Mouse (Mus musculus) lung, postnatal 0 days (tissue): Measurements from ENCODE around the gene AA986860. TPM values are rescaled to one million over a fixed set of nuclear protein-coding genes. Genes with fewer than 3 reads are reported as not detected.

Experiments
- ATAC-seq: fragments of 200-750 bp; cut with Nextera tagmentation; 2 replicates; pipeline ENCODE4 v1.8.0; 2017; ENCODE audit warnings: moderate library complexity
- DNase-seq: peaks from one replicate; pipeline ENCODE4 v3.0.0-alpha.2; 2016; ENCODE audit warnings: low spot score
- H3K27ac ChIP-seq: fragments of 300-500 bp; sonication (generic); 2 replicates; pipeline ENCODE4 v1.5.1; 2014; ENCODE audit warnings: antibody characterized with exemption, mild to moderate bottlenecking, low read length, mixed read lengths
- H3K27me3 ChIP-seq: fragments of 300-500 bp; sonication (generic); replicated peaks from 2 replicates; pipeline ENCODE4 v1.6.1; 2014; ENCODE audit warnings: low read length, mixed read lengths; ENCODE audit not compliant: insufficient read depth
- H3K36me3 ChIP-seq: fragments of 300-500 bp; sonication (generic); 2 replicates; pipeline ENCODE4 v1.6.1; 2014; ENCODE audit warnings: low read length, mixed read lengths; ENCODE audit not compliant: insufficient read depth
- H3K4me1 ChIP-seq: fragments of 300-500 bp; sonication (generic); 2 replicates; pipeline ENCODE4 v1.6.1; 2014; ENCODE audit warnings: antibody characterized with exemption, low read depth, low read length, mixed read lengths; ENCODE audit not compliant: insufficient read depth
- H3K4me2 ChIP-seq: fragments of 300-500 bp; sonication (generic); replicated peaks from 2 replicates; pipeline ENCODE4 v1.6.1; 2014; ENCODE audit warnings: low read depth, mild to moderate bottlenecking, low read length, moderate library complexity, mixed read lengths
- H3K4me3 ChIP-seq: fragments of 300-500 bp; sonication (generic); 2 replicates; pipeline ENCODE4 v1.5.1; 2014; ENCODE audit warnings: low read depth, low read length
- H3K9ac ChIP-seq: fragments of 300-500 bp; sonication (generic); replicated peaks from 2 replicates; pipeline ENCODE4 v1.6.1; 2014; ENCODE audit warnings: low read depth, mild to moderate bottlenecking
- H3K9me3 ChIP-seq: fragments of 300-500 bp; sonication (generic); 2 replicates; pipeline ENCODE4 v1.6.1; 2016; ENCODE audit warnings: low read length, mixed read lengths
- CTCF ChIP-seq: IDR thresholded peaks from 2 replicates; pipeline ENCODE4 v1.5.1; 2016; ENCODE audit warnings: antibody characterized with exemption, mild to moderate bottlenecking
- EP300 ChIP-seq: IDR thresholded peaks from 2 replicates; pipeline ENCODE4 v1.6.1; 2016; ENCODE audit warnings: antibody characterized with exemption, mild to moderate bottlenecking, control low read depth
- WGBS: fragments of 180-500 bp; shearing (Covaris S2); extraction: QIAGEN DNeasy Blood & Tissue Kit; methylation state at CpG from one replicate; pipeline ENCODE4 v1.1.7; 2014; 5-methylcytosine and 5-hydroxymethylcytosine counted together
- polyA plus RNA-seq: library from polyadenylated mRNA; unstranded; fragments of >200 nt; fragmentation: Nextera tagmentation; extraction: Ambion mirVana; gene quantifications from 2 replicates; pipeline ENCODE4 v1.2.1, GENCODE M21; 2015

AA986860 gene
- polyA plus RNA-seq, 1 experiment from 2014 or later: 60.9 TPM

- Histone ChIP-seq H3K9me3 (no peaks in the 10 kb centered on the region), H3K4me3 (no peak overlapping the region), H3K27me3 (no peaks in the 10 kb centered on the region), H3K27ac (peak overlapping the region; percentile 63; the same call in 1 of the 2 replicates), H3K4me2 (no peak overlapping the region), H3K36me3 (no peaks in the 10 kb centered on the region), H3K9ac (no peak overlapping the region), H3K4me1 (no peaks in the 10 kb centered on the region; the same call in 1 of the 2 replicates)
- ATAC-seq (no peak), DNase-seq (no peak)
- TF ChIP-seq EP300 (no peak), CTCF (no peak)
- WGBS: 62% methylated on average over 2 of the region's 2 CpGs
Observed at GRCm38 (mm10) chr1:130775234-130775633, 43.5 kb downstream of the AA986860 start.

- Histone ChIP-seq H3K4me2 (no peak overlapping the region), H3K27ac (peak overlapping the region; percentile 63), H3K9me3 (no peaks in the 10 kb centered on the region), H3K9ac (no peak overlapping the region), H3K36me3 (no peaks in the 10 kb centered on the region), H3K4me3 (no peak overlapping the region), H3K27me3 (no peaks in the 10 kb centered on the region), H3K4me1 (no peaks in the 10 kb centered on the region)
- WGBS: 47% methylated on average over 7 of the region's 7 CpGs
- ATAC-seq: peak; percentile 79
- TF ChIP-seq CTCF: no peak
- peak; percentile 36 for TF ChIP-seq EP300
- peak; percentile 80 for DNase-seq
Observed at GRCm38 (mm10) chr1:130775691-130776331, 44.0 kb downstream of the AA986860 start.

GRCm38 (mm10) chr1:130776645-130777044, 44.9 kb downstream of the AA986860 start:
- no peaks in the 10 kb centered on the region for H3K27me3 ChIP-seq
- no peaks in the 10 kb centered on the region for H3K36me3 ChIP-seq
- DNase-seq: peak; percentile 70
- no peak overlapping the region for H3K9ac ChIP-seq
- no peak overlapping the region for H3K4me3 ChIP-seq
- H3K27ac ChIP-seq: no peak overlapping the region
- no peak overlapping the region for H3K4me2 ChIP-seq
- no peaks in the 10 kb centered on the region for H3K4me1 ChIP-seq
- TF ChIP-seq CTCF: peak; percentile 67
- TF ChIP-seq EP300: 0 out of 2 replicates have a peak, but pooled peaks have one; percentile 23
- no peaks in the 10 kb centered on the region for H3K9me3 ChIP-seq
- ATAC-seq: peak; percentile 67
- 72% methylated on average over 1 of the region's 1 CpGs for WGBS

- DNase-seq: no peak
- H3K27me3 ChIP-seq: no peaks in the 10 kb centered on the region
- no peak overlapping the region for H3K4me3 ChIP-seq
- H3K4me1 ChIP-seq: no peaks in the 10 kb centered on the region
- 78% methylated on average over 3 of the region's 3 CpGs for WGBS
- no peaks in the 10 kb centered on the region for H3K36me3 ChIP-seq
- H3K9me3 ChIP-seq: no peaks in the 10 kb centered on the region
- no peak for ATAC-seq
- no peak overlapping the region for H3K27ac ChIP-seq
- no peak for TF ChIP-seq CTCF
- no peak for TF ChIP-seq EP300
- H3K4me2 ChIP-seq: no peak overlapping the region
- no peak overlapping the region for H3K9ac ChIP-seq
Observed at GRCm38 (mm10) chr1:130779867-130780266, 48.1 kb downstream of the AA986860 start.

GRCm38 (mm10) chr1:130784054-130784453, 52.3 kb downstream of the AA986860 start:
- Histone ChIP-seq H3K9ac (no peak overlapping the region), H3K9me3 (no peaks in the 10 kb centered on the region), H3K27me3 (no peaks in the 10 kb centered on the region), H3K27ac (no peak overlapping the region), H3K4me3 (no peak overlapping the region), H3K36me3 (no peaks in the 10 kb centered on the region), H3K4me1 (no peaks in the 10 kb centered on the region), H3K4me2 (0 out of 2 replicates have a peak overlapping the region, but pooled peaks have one; percentile 3)
- DNase-seq (peak; percentile 83), ATAC-seq (peak; percentile 59)
- WGBS: 5% methylated on average over 4 of the region's 4 CpGs
- no peak; the same call in 1 of the 2 replicates for TF ChIP-seq EP300
- peak; percentile 74 for TF ChIP-seq CTCF

GRCm38 (mm10) chr1:130787001-130787400, 55.2 kb downstream of the AA986860 start:
- DNase-seq: peak; percentile 31
- H3K36me3 ChIP-seq: no peaks in the 10 kb centered on the region

More at GRCm38 (mm10) chr1:130787001-130787400, 55.2 kb downstream of the AA986860 start:
- H3K4me1 ChIP-seq: no peaks in the 10 kb centered on the region
- no peaks in the 10 kb centered on the region for H3K27me3 ChIP-seq
- H3K4me2 ChIP-seq: no peak overlapping the region
- TF ChIP-seq CTCF (peak; percentile 61), EP300 (no peak)
- H3K9me3 ChIP-seq: no peaks in the 10 kb centered on the region
- 34% methylated on average over 4 of the region's 4 CpGs for WGBS
- H3K9ac ChIP-seq: no peak overlapping the region
- no peak overlapping the region for H3K4me3 ChIP-seq
- no peak overlapping the region for H3K27ac ChIP-seq
- peak; percentile 60 for ATAC-seq
